Mouse (Mus musculus) liver, adult 2 months (tissue): ENCODE data around the gene Rabif. TPM values are rescaled to one million over a fixed set of nuclear protein-coding genes. Genes with fewer than 3 reads are reported as not detected.
"Not testable (repeated sequence)": the region's sequence is repeated elsewhere in the genome, so short reads cannot be mapped to it uniquely, and the experiment has no call there.

Experiments used
- DNase-seq: peaks from one replicate; pipeline ENCODE4 v3.0.0-alpha.2; 2011; ENCODE audit warnings: low read depth, low spot score; ENCODE audit errors: extremely low read depth
- H3K27ac ChIP-seq: fragments of 200-500 bp; replicated peaks from 2 replicates; pipeline ENCODE4 v1.5.1; 2012; ENCODE audit warnings: low read depth, mild to moderate bottlenecking, control low read depth, inconsistent platforms, low read length; ENCODE audit not compliant: insufficient read depth
- H3K27me3 ChIP-seq: fragments of 200-500 bp; 2 replicates; pipeline ENCODE4 v1.6.1; 2012; ENCODE audit warnings: mild to moderate bottlenecking, moderate library complexity, low read length, inconsistent platforms; ENCODE audit not compliant: control insufficient read depth, insufficient read depth
- H3K36me3 ChIP-seq: fragments of 200-500 bp; 2 replicates; pipeline ENCODE4 v1.6.1; 2012; ENCODE audit warnings: low read length, inconsistent platforms; ENCODE audit not compliant: control insufficient read depth, insufficient read depth
- H3K4me1 ChIP-seq: fragments of 200-500 bp; 2 replicates; pipeline ENCODE4 v1.6.1; 2011; ENCODE audit warnings: low read length; ENCODE audit not compliant: control insufficient read depth, insufficient read depth
- H3K4me3 ChIP-seq: fragments of 200-500 bp; 2 replicates; pipeline ENCODE4 v1.5.1; 2011; ENCODE audit warnings: low read depth, mild to moderate bottlenecking, control low read depth, low read length, moderate library complexity; ENCODE audit not compliant: insufficient read depth
- H3K79me2 ChIP-seq: fragments of 200-500 bp; 2 replicates; pipeline ENCODE4 v1.6.1; 2012; ENCODE audit warnings: inconsistent platforms, mild to moderate bottlenecking, low read length, moderate library complexity; ENCODE audit not compliant: control insufficient read depth, insufficient read depth
- H3K9ac ChIP-seq: fragments of 200-500 bp; 2 replicates; pipeline ENCODE4 v1.6.1; 2012; ENCODE audit warnings: low read depth, mild to moderate bottlenecking, control low read depth, inconsistent platforms, low read length
- CTCF ChIP-seq: fragments of 200-500 bp; IDR thresholded peaks from 2 replicates; pipeline ENCODE4 v1.5.1; 2011; ENCODE audit warnings: low read depth, low read length, control low read depth
- POLR2A ChIP-seq: fragments of 200-500 bp; IDR thresholded peaks from 2 replicates; pipeline ENCODE4 v1.6.1; 2011; ENCODE audit warnings: low read length, control low read depth; ENCODE audit not compliant: insufficient read depth; ENCODE audit errors: extremely low read depth
- WGBS: fragments of 180-500 bp; shearing (Covaris S2); methylation state at CpG from one replicate; pipeline ENCODE4 v1.1.7; 2018; 5-methylcytosine and 5-hydroxymethylcytosine counted together
- polyA plus RNA-seq: library from polyadenylated mRNA; depleted of rRNA; stranded (reverse); fragments of >200 nt; gene quantifications from 2 replicates; pipeline ENCODE4 v1.2.3, GENCODE M21; 2012
- total RNA-seq: library from RNA; depleted of rRNA; stranded (reverse); fragments of >200 nt; gene quantifications from 2 replicates; pipeline ENCODE4 v1.2.3, GENCODE M21; 2014

The Rabif gene
- total and polyA plus RNA-seq, 2 experiments, result 5.9 to 10.6 TPM

GRCm38 (mm10) chr1:134513876-134514590 lies 19.6 kb downstream of the Rabif start:
- Histone ChIP-seq H3K4me1 (peaks cover 6% of the 10 kb centered on the region), H3K27me3 (no peaks in the 10 kb centered on the region), H3K79me2 (no peaks in the 10 kb centered on the region), H3K27ac (no peak overlapping the region), H3K9ac (no peak overlapping the region), H3K4me3 (no peak overlapping the region), H3K36me3 (no peaks in the 10 kb centered on the region)
- DNase-seq, result peak; percentile 55
- WGBS, result 56% methylated on average over 16 of the region's 16 CpGs
- no peak for TF ChIP-seq CTCF
- no peak for TF ChIP-seq POLR2A

GRCm38 (mm10) chr1:134515891-134516290 lies 21.4 kb downstream of the Rabif start:
- no peaks in the 10 kb centered on the region for H3K79me2 ChIP-seq
- H3K27ac ChIP-seq, result no peak overlapping the region
- H3K36me3 ChIP-seq, result no peaks in the 10 kb centered on the region
- DNase-seq, result no peak
- H3K27me3 ChIP-seq, result no peaks in the 10 kb centered on the region
- H3K9ac ChIP-seq, result no peak overlapping the region
- 64% methylated on average over 2 of the region's 2 CpGs for WGBS
- no peak overlapping the region for H3K4me3 ChIP-seq
- no peak for TF ChIP-seq POLR2A
- no peak for TF ChIP-seq CTCF
- H3K4me1 ChIP-seq, result peaks cover 14% of the 10 kb centered on the region

GRCm38 (mm10) chr1:134516491-134517198 lies 22.2 kb downstream of the Rabif start:
- Histone ChIP-seq H3K4me3 (no peak overlapping the region), H3K4me1 (peaks cover 14% of the 10 kb centered on the region), H3K27ac (no peak overlapping the region), H3K79me2 (no peaks in the 10 kb centered on the region), H3K9ac (no peak overlapping the region), H3K36me3 (no peaks in the 10 kb centered on the region), H3K27me3 (no peaks in the 10 kb centered on the region)
- TF ChIP-seq CTCF (no peak), POLR2A (no peak)
- DNase-seq, result no peak
- 71% methylated on average over 4 of the region's 4 CpGs for WGBS

- H3K79me2 ChIP-seq, H3K36me3 ChIP-seq, DNase-seq, H3K27me3 ChIP-seq, H3K4me3 ChIP-seq, H3K27ac ChIP-seq, H3K9ac ChIP-seq: not testable (repeated sequence)
- WGBS, result 88% methylated on average over 14 of the region's 14 CpGs
- H3K4me1 ChIP-seq, result peaks cover 14% of the 10 kb centered on the region
Measured at GRCm38 (mm10) chr1:134517841-134518240, 23.4 kb downstream of the Rabif start.

- H3K9ac ChIP-seq, result no peak overlapping the region
- 2% methylated on average over 7 of the region's 7 CpGs for WGBS
- H3K27ac ChIP-seq, result peak overlapping the region; percentile 43
- peaks cover 11% of the 10 kb centered on the region for H3K4me1 ChIP-seq
- no peaks in the 10 kb centered on the region for H3K27me3 ChIP-seq
- peak; percentile 93 for DNase-seq
- TF ChIP-seq CTCF (peak; percentile 87), POLR2A (no peak)
- no peaks in the 10 kb centered on the region for H3K79me2 ChIP-seq
- no peak overlapping the region for H3K4me3 ChIP-seq
- H3K36me3 ChIP-seq, result no peaks in the 10 kb centered on the region
Measured at GRCm38 (mm10) chr1:134518677-134519076, 24.2 kb downstream of the Rabif start.

- peaks cover 11% of the 10 kb centered on the region for H3K4me1 ChIP-seq
- not testable (repeated sequence) for DNase-seq, H3K36me3 ChIP-seq, H3K27me3 ChIP-seq, H3K4me3 ChIP-seq, H3K79me2 ChIP-seq, H3K9ac ChIP-seq
- WGBS, result 91% methylated on average over 5 of the region's 5 CpGs
- H3K27ac ChIP-seq, result peak overlapping the region; percentile 43
Measured at GRCm38 (mm10) chr1:134519201-134519600, 24.8 kb downstream of the Rabif start.
